Mouse (Mus musculus): ENCODE measurements around the gene Lsm4. TPM values are rescaled to one million over a fixed set of nuclear protein-coding genes. Genes with fewer than 3 reads are reported as not detected.

The Lsm4 gene
- total and polyA plus RNA-seq, 3 experiments: 152 to 2,024 (median 514) TPM

DNA sequence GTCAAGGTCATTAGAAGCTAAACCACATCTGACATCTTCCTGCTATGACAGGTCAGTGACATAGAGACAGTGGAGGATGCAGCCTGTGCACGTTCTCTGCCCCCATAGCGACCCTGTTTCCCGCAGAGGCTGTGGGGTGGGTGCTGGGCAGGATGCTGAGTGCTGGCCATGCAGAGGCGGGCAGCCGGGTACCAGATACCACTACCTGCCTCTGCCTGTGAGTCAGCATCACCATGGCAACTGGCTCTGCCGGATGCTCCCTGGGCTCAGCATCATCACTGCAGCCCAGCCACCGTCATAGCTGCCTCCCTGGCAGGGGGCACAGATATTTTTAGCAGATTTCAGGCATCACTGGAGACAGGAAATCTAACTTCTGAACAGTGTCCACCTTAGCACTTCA, 11.2 kb downstream of the Lsm4 start:
- DNase-seq (ENCODE audit: low read depth, low spot score): no peak
- no peaks in the 10 kb centered on the region for H3K79me2 ChIP-seq (ENCODE audit: control insufficient read depth, insufficient read depth, low read length, poor library complexity)
- peaks cover 0 to 5% of the 10 kb centered on the region in 2 experiments; a peak in 3 of 4 replicates for H3K27me3 ChIP-seq (ENCODE audit: control insufficient read depth in 1 of 2, insufficient read depth in 2 of 2, low read length in 2 of 2)
- no peaks in the 10 kb centered on the region for H3K4me1 ChIP-seq (ENCODE audit: control insufficient read depth in 1 of 2, insufficient read depth in 2 of 2, low read length in 2 of 2)
- H3K9me3 ChIP-seq (replicated peaks; ENCODE audit: insufficient read depth, low read length): no peaks in the 10 kb centered on the region
- TF ChIP-seq ZMIZ1 (IDR thresholded peaks at IDR 0.05; ENCODE audit: low read depth, low read length) (no peak), NRF1 (IDR thresholded peaks at IDR 0.05; ENCODE audit: insufficient read depth, low read depth, low read length, poor library complexity, severe bottlenecking) (no peak), MYC (IDR thresholded peaks at IDR 0.05; ENCODE audit: low read depth, low read length) (no peak), GATA1 (IDR thresholded peaks at IDR 0.05; ENCODE audit: low read depth, low read length) (no peak), TCF12 (IDR thresholded peaks at IDR 0.05; ENCODE audit: low read depth, low read length) (no peak), MAX (IDR thresholded peaks at IDR 0.05; ENCODE audit: low read length) (no peak), POLR2AphosphoS2 (IDR thresholded peaks at IDR 0.05; ENCODE audit: low read length) (no peak), CTCF (IDR thresholded peaks at IDR 0.05 in 2 of 3, conservative IDR thresholded peaks at IDR 0.05 in 1 of 3; ENCODE audit: control insufficient read depth in 1 of 3, insufficient read depth in 1 of 3, low read depth in 2 of 3, low read length in 3 of 3, poor library complexity in 1 of 3, severe bottlenecking in 1 of 3) (no peak), RAD21 (IDR thresholded peaks at IDR 0.05; ENCODE audit: low read depth, low read length) (no peak), HCFC1 (IDR thresholded peaks at IDR 0.05; ENCODE audit: low read depth, low read length) (no peak), CHD1 (IDR thresholded peaks at IDR 0.05; ENCODE audit: low read depth, low read length) (no peak), MYB (IDR thresholded peaks at IDR 0.05; ENCODE audit: low read depth, low read length) (no peak), NELFE (IDR thresholded peaks at IDR 0.05; ENCODE audit: low read depth, low read length) (no peak), ETS1 (IDR thresholded peaks at IDR 0.05; ENCODE audit: low read depth, low read length) (no peak), UBTF (IDR thresholded peaks at IDR 0.05; ENCODE audit: borderline replicate concordance, insufficient read depth, low read depth, low read length) (no peak), ZC3H11A (IDR thresholded peaks at IDR 0.05; ENCODE audit: low read depth, low read length) (no peak), ELF1 (IDR thresholded peaks at IDR 0.05; ENCODE audit: low read depth, low read length) (no peak)
- no peak overlapping the region for H3K27ac ChIP-seq (ENCODE audit: control insufficient read depth, low read depth, low read length)
- no peaks in the 10 kb centered on the region for H3K36me3 ChIP-seq (ENCODE audit: control insufficient read depth in 1 of 2, insufficient read depth in 2 of 2, low read length in 2 of 2)
- H3K9ac ChIP-seq (ENCODE audit: control insufficient read depth, low read depth, low read length, poor library complexity, severe bottlenecking): no peak overlapping the region
- H3K4me3 ChIP-seq (ENCODE audit: control insufficient read depth in 1 of 2, insufficient read depth in 1 of 2, low read depth in 2 of 2, low read length in 2 of 2): no peak overlapping the region

- H3K27me3 ChIP-seq (ENCODE audit: control insufficient read depth in 1 of 2, insufficient read depth in 2 of 2, low read length in 2 of 2): peaks cover 0 to 8% of the 10 kb centered on the region in 2 experiments
These were observed 14.5 kb downstream of the Lsm4 start for GRCm38 (mm10) chr8:70687576-70687975.

More at GRCm38 (mm10) chr8:70687576-70687975, 14.5 kb downstream of the Lsm4 start:
- Histone ChIP-seq H3K9me3 (replicated peaks; ENCODE audit: insufficient read depth, low read length) (no peaks in the 10 kb centered on the region), H3K79me2 (ENCODE audit: control insufficient read depth, insufficient read depth, low read length, poor library complexity) (no peaks in the 10 kb centered on the region), H3K36me3 (ENCODE audit: control insufficient read depth in 1 of 2, insufficient read depth in 2 of 2, low read length in 2 of 2) (no peaks in the 10 kb centered on the region), H3K4me3 (ENCODE audit: control insufficient read depth in 1 of 2, insufficient read depth in 1 of 2, low read depth in 2 of 2, low read length in 2 of 2) (no peak overlapping the region), H3K4me1 (ENCODE audit: control insufficient read depth in 1 of 2, insufficient read depth in 2 of 2, low read length in 2 of 2) (no peaks in the 10 kb centered on the region), H3K9ac (ENCODE audit: control insufficient read depth, low read depth, low read length, poor library complexity, severe bottlenecking) (no peak overlapping the region), H3K27ac (ENCODE audit: control insufficient read depth, low read depth, low read length) (no peak overlapping the region)
- TF ChIP-seq GATA1 (IDR thresholded peaks at IDR 0.05; ENCODE audit: low read depth, low read length) (no peak), MAX (IDR thresholded peaks at IDR 0.05; ENCODE audit: low read length) (no peak), POLR2AphosphoS2 (IDR thresholded peaks at IDR 0.05; ENCODE audit: low read length) (no peak), ETS1 (IDR thresholded peaks at IDR 0.05; ENCODE audit: low read depth, low read length) (no peak), MYC (IDR thresholded peaks at IDR 0.05; ENCODE audit: low read depth, low read length) (no peak), MAFK (IDR thresholded peaks at IDR 0.05; ENCODE audit: borderline replicate concordance, low read depth, low read length) (no peak), KAT2A (conservative IDR thresholded peaks at IDR 0.05; ENCODE audit: low read depth, low read length) (no peak), UBTF (IDR thresholded peaks at IDR 0.05; ENCODE audit: borderline replicate concordance, insufficient read depth, low read depth, low read length) (no peak), ZC3H11A (IDR thresholded peaks at IDR 0.05; ENCODE audit: low read depth, low read length) (no peak), GABPA (IDR thresholded peaks at IDR 0.05; ENCODE audit: low read depth, low read length) (no peak), EP300 (IDR thresholded peaks at IDR 0.05; ENCODE audit: low read depth in 1 of 2, low read length in 2 of 2) (no peak), JUND (IDR thresholded peaks at IDR 0.05; ENCODE audit: low read depth, low read length) (no peak)
- no peak for DNase-seq (ENCODE audit: low read depth, low spot score)

All from MEL (cell line).